Mouse (Mus musculus) small intestine, adult 2 months (tissue): Measurements from ENCODE around the gene Olfr789.

Source experiments
- CTCF ChIP-seq: fragments of 200-500 bp; IDR thresholded peaks from 2 replicates; pipeline ENCODE4 v1.5.1; 2012; ENCODE audit warnings: low read depth, mild to moderate bottlenecking, control low read depth, inconsistent platforms, low read length, moderate library complexity, mixed read lengths; ENCODE audit not compliant: insufficient replicate concordance, insufficient read length; ENCODE audit errors: extremely low read depth
- POLR2A ChIP-seq: fragments of 200-500 bp; IDR thresholded peaks from 2 replicates; pipeline ENCODE4 v1.6.1; 2012; ENCODE audit warnings: low read depth, mild to moderate bottlenecking, control low read depth, inconsistent platforms, low read length, moderate library complexity

DNA sequence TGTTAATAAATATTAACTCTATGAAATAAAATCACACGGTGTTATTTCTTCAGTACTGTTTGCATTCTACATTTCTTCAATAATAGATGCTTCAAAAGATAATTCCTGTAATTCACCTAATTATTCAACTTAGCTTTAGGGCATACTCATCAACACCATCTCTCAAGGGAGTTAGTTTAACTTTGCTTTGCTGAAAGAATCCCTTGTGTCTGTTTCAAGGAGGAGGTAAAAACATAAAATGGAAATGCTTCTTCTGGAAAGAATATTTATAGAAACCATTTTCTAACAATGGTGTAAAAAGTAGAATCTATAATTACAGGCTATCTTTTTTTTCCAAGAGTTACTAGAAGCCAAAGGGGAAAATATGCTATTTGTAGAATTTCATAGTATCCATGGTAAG is 54.3 kb downstream of the Olfr789 start, which contains the start of gene Olfr792:
- TF ChIP-seq CTCF (no peak), POLR2A (no peak)
